Mouse (Mus musculus) kidney, embryonic 16.5 days (tissue): ENCODE results near the gene Olfr455. TPM values are rescaled to one million over a fixed set of nuclear protein-coding genes. Genes with fewer than 3 reads are reported as not detected.
A peak's percentile ranks its signal among the peaks of the same experiment; 100 is the strongest.

Experiments
- ATAC-seq: fragments of 200-750 bp; cut with Nextera tagmentation; 2 replicates; pipeline ENCODE4 v1.8.0; 2017; ENCODE audit warnings: moderate TSS enrichment; ENCODE audit not compliant: low FRiP score, low TSS enrichment
- H3K27ac ChIP-seq: fragments of 300-500 bp; sonication (generic); 2 replicates; pipeline ENCODE4 v1.5.1; 2014; ENCODE audit warnings: low read length
- H3K27me3 ChIP-seq: fragments of 300-500 bp; sonication (generic); 2 replicates; pipeline ENCODE4 v1.6.1; 2014; ENCODE audit warnings: low read length, control low read depth, mixed read lengths; ENCODE audit not compliant: insufficient read depth
- H3K36me3 ChIP-seq: fragments of 300-500 bp; sonication (generic); 2 replicates; pipeline ENCODE4 v1.6.1; 2014; ENCODE audit warnings: low read length, control low read depth, mixed read lengths; ENCODE audit not compliant: insufficient read depth
- H3K4me1 ChIP-seq: fragments of 300-500 bp; sonication (generic); 2 replicates; pipeline ENCODE4 v1.6.1; 2014; ENCODE audit warnings: low read length, control low read depth, mixed read lengths; ENCODE audit not compliant: insufficient read depth
- H3K4me2 ChIP-seq: fragments of 300-500 bp; sonication (generic); replicated peaks from 2 replicates; pipeline ENCODE4 v1.6.1; 2014; ENCODE audit warnings: low read depth, low read length
- H3K4me3 ChIP-seq: fragments of 300-500 bp; sonication (generic); 2 replicates; pipeline ENCODE4 v1.5.1; 2014; ENCODE audit warnings: mild to moderate bottlenecking, low read length
- H3K9ac ChIP-seq: fragments of 300-500 bp; sonication (generic); replicated peaks from 2 replicates; pipeline ENCODE4 v1.6.1; 2014; ENCODE audit warnings: low read length
- H3K9me3 ChIP-seq: fragments of 300-500 bp; sonication (generic); 2 replicates; pipeline ENCODE4 v1.6.1; 2016; ENCODE audit warnings: low read length, control low read depth
- WGBS: fragments of 180-500 bp; shearing (Covaris S2); extraction: QIAGEN DNeasy Blood & Tissue Kit; methylation state at CpG from one replicate; pipeline ENCODE4 v1.1.7; 2014; 5-methylcytosine and 5-hydroxymethylcytosine counted together
- polyA plus RNA-seq: library from polyadenylated mRNA; unstranded; fragments of >200 nt; fragmentation: Nextera tagmentation; extraction: Ambion mirVana; gene quantifications from 2 replicates; pipeline ENCODE4 v1.2.1, GENCODE M21; 2015

Olfr455 gene
- not detected in 2 replicates for polyA plus RNA-seq

GRCm38 (mm10) chr6:42547461-42547860 lies at the start of gene Olfr455:
Gene Olfr455 (minus strand): TSS chr6:42547587.
- no peak within 1 kb of the TSS for H3K4me2 ChIP-seq
- H3K27ac ChIP-seq = no peak within 1 kb of the TSS
- 74% methylated on average over 4 of the region's 4 CpGs for WGBS
- 0 out of 2 replicates have a peak, but pooled peaks cover under 1% of the 10 kb centered on the region for H3K4me1 ChIP-seq
- H3K27me3 ChIP-seq = no peaks in the 10 kb centered on the region
- H3K4me3 ChIP-seq = no peak within 1 kb of the TSS
- H3K36me3 ChIP-seq = no peaks in the 10 kb centered on the region
- no peak for ATAC-seq
- H3K9me3 ChIP-seq = no peaks in the 10 kb centered on the region
- no peak within 1 kb of the TSS for H3K9ac ChIP-seq

GRCm38 (mm10) chr6:42593138-42593882 lies 45.9 kb upstream of the Olfr455 start:
- 71% methylated on average over 17 of the region's 17 CpGs for WGBS
- no peak overlapping the region for H3K4me2 ChIP-seq
- no peak for ATAC-seq

GRCm38 (mm10) chr6:42586569-42586968 lies 39.2 kb upstream of the Olfr455 start:
- Histone ChIP-seq H3K4me2 (no peak overlapping the region), H3K27me3 (no peaks in the 10 kb centered on the region), H3K36me3 (no peaks in the 10 kb centered on the region), H3K4me1 (no peaks in the 10 kb centered on the region), H3K27ac (no peak overlapping the region), H3K4me3 (no peak overlapping the region), H3K9me3 (no peaks in the 10 kb centered on the region), H3K9ac (no peak overlapping the region)
- no peak for ATAC-seq
- WGBS = 85% methylated on average over 5 of the region's 5 CpGs

More at GRCm38 (mm10) chr6:42593138-42593882, 45.9 kb upstream of the Olfr455 start:
- H3K36me3 ChIP-seq = no peaks in the 10 kb centered on the region
- H3K4me1 ChIP-seq = no peaks in the 10 kb centered on the region
- no peaks in the 10 kb centered on the region for H3K9me3 ChIP-seq
- H3K9ac ChIP-seq = no peak overlapping the region
- H3K27me3 ChIP-seq = no peaks in the 10 kb centered on the region
- no peak overlapping the region for H3K27ac ChIP-seq
- no peak overlapping the region for H3K4me3 ChIP-seq

- WGBS = 0% methylated on average over 7 of the region's 7 CpGs
- Histone ChIP-seq H3K36me3 (no peaks in the 10 kb centered on the region), H3K27me3 (no peaks in the 10 kb centered on the region), H3K27ac (no peak overlapping the region), H3K9me3 (no peaks in the 10 kb centered on the region), H3K4me1 (no peaks in the 10 kb centered on the region), H3K9ac (no peak overlapping the region), H3K4me2 (peak overlapping the region; percentile 23), H3K4me3 (0 out of 2 replicates have a peak overlapping the region, but pooled peaks have one; percentile 13)
- no peak for ATAC-seq
Measured at GRCm38 (mm10) chr6:42583488-42583872, 36.1 kb upstream of the Olfr455 start.

- no peaks in the 10 kb centered on the region for H3K4me1 ChIP-seq
- H3K27me3 ChIP-seq = no peaks in the 10 kb centered on the region
- 56% methylated on average over 9 of the region's 9 CpGs for WGBS
- 0 out of 2 replicates have a peak overlapping the region, but pooled peaks have one; percentile 13 for H3K4me3 ChIP-seq
- H3K9ac ChIP-seq = no peak overlapping the region
- no peaks in the 10 kb centered on the region for H3K9me3 ChIP-seq
- H3K27ac ChIP-seq = no peak overlapping the region
- ATAC-seq = no peak; the same call in 1 of the 2 replicates
- peak overlapping the region; percentile 23 for H3K4me2 ChIP-seq
- no peaks in the 10 kb centered on the region for H3K36me3 ChIP-seq
Measured at GRCm38 (mm10) chr6:42582741-42583487, 35.5 kb upstream of the Olfr455 start.

- H3K27me3 ChIP-seq = no peaks in the 10 kb centered on the region
- H3K9ac ChIP-seq = no peak overlapping the region
- no peak for ATAC-seq
- 76% methylated on average over 4 of the region's 4 CpGs for WGBS
- no peak overlapping the region for H3K4me3 ChIP-seq
- no peaks in the 10 kb centered on the region for H3K36me3 ChIP-seq
- no peak overlapping the region for H3K4me2 ChIP-seq
- no peaks in the 10 kb centered on the region for H3K9me3 ChIP-seq
- H3K4me1 ChIP-seq = no peaks in the 10 kb centered on the region
- no peak overlapping the region for H3K27ac ChIP-seq
Measured at GRCm38 (mm10) chr6:42578678-42579077, 31.3 kb upstream of the Olfr455 start.

GRCm38 (mm10) chr6:42577433-42577832 lies 30.0 kb upstream of the Olfr455 start:
- Histone ChIP-seq H3K4me3 (no peak overlapping the region), H3K4me2 (no peak overlapping the region), H3K9me3 (no peaks in the 10 kb centered on the region), H3K9ac (no peak overlapping the region), H3K36me3 (no peaks in the 10 kb centered on the region), H3K4me1 (no peaks in the 10 kb centered on the region), H3K27me3 (no peaks in the 10 kb centered on the region), H3K27ac (no peak overlapping the region)
- ATAC-seq = no peak
- 81% methylated on average over 2 of the region's 2 CpGs for WGBS

- Histone ChIP-seq H3K4me3 (no peak overlapping the region), H3K36me3 (no peaks in the 10 kb centered on the region), H3K27ac (no peak overlapping the region), H3K27me3 (no peaks in the 10 kb centered on the region), H3K4me2 (no peak overlapping the region), H3K9me3 (no peaks in the 10 kb centered on the region), H3K4me1 (no peaks in the 10 kb centered on the region), H3K9ac (no peak overlapping the region)
- no peak for ATAC-seq
- WGBS = 71% methylated on average over 2 of the region's 2 CpGs
Measured at GRCm38 (mm10) chr6:42568205-42568604, 20.8 kb upstream of the Olfr455 start.

- WGBS = 78% methylated on average over 2 of the region's 2 CpGs
Measured at GRCm38 (mm10) chr6:42566076-42566598, 18.8 kb upstream of the Olfr455 start.

More at GRCm38 (mm10) chr6:42566076-42566598, 18.8 kb upstream of the Olfr455 start:
- H3K9me3 ChIP-seq = no peaks in the 10 kb centered on the region
- H3K9ac ChIP-seq = no peak overlapping the region
- no peak for ATAC-seq
- no peaks in the 10 kb centered on the region for H3K36me3 ChIP-seq
- no peak overlapping the region for H3K4me2 ChIP-seq
- no peaks in the 10 kb centered on the region for H3K4me1 ChIP-seq
- H3K4me3 ChIP-seq = no peak overlapping the region
- H3K27me3 ChIP-seq = no peaks in the 10 kb centered on the region
- H3K27ac ChIP-seq = no peak overlapping the region
